Mouse (Mus musculus): Measurements from ENCODE around the gene Zbtb4. TPM values are rescaled to one million over a fixed set of nuclear protein-coding genes. Genes with fewer than 3 reads are reported as not detected.
"Not testable (repeated sequence)": the region's sequence is repeated elsewhere in the genome, so short reads cannot be mapped to it uniquely, and the experiment has no call there.

The Zbtb4 gene
- 100 to 1,000 TPM; 138 to 158 (median 147) TPM for total RNA-seq (2022)

GRCm38 (mm10) chr11:69765221-69766125 lies at the start of gene Zbtb4:
Zbtb4 (plus strand) TSS chr11:69765912.
- DNase-seq (ENCODE audit: low spot score in 2 of 2) = no peak

- peak in 1 of 2 experiments; percentile 38 for DNase-seq (ENCODE audit: low spot score in 2 of 2)
Measured at GRCm38 (mm10) chr11:69715929-69716328, 49.8 kb upstream of the Zbtb4 start.

- DNase-seq (ENCODE audit: low spot score in 2 of 2) = no peak
Measured at GRCm38 (mm10) chr11:69716953-69717352, 48.8 kb upstream of the Zbtb4 start.

- no peak for DNase-seq (ENCODE audit: low spot score in 2 of 2)
Measured at GRCm38 (mm10) chr11:69718661-69719060, 47.1 kb upstream of the Zbtb4 start.

DNA sequence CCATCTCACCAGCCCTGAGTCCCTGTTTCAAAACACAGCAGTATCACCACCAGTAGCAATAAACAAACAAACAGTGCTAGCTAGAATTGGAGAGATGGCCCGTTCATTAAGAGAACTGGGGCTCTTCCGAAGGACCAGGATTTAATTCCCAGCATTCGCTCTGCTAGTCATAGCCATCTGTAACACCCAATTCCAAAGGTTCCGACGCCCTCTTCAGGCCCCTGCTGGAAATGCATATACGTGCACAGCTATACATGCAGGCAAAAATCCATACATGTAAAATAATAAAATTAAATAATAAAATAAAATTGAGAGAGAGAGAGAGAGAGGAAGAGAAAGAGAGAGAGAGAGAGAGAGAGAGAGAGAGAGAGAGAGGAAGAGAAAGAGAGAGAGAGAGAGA lies 46.3 kb upstream of the Zbtb4 start:
- no peak for DNase-seq (ENCODE audit: low spot score in 2 of 2)

GRCm38 (mm10) chr11:69720852-69721251 lies 44.9 kb upstream of the Zbtb4 start:
- DNase-seq (ENCODE audit: low spot score in 2 of 2) = no peak

DNA sequence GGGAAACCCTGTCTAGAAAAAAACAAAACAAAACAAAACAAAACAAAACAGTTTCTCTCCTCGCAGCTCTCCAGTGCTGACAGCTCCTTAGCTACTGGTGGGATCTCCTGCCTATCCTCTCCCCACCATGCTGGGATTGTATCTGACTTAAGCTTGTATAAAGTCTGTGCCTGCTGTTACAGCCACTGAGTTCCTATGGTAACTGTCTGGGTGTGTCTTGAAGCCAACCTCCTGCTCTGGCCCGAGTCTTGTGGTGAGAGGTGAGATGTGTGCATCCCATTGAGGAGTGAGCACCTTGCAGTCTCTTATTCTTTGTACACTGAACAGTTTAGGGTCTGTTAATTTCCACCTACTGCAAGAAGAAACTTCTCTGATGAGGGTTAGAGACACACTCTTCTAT lies 42.6 kb upstream of the Zbtb4 start:
- DNase-seq (ENCODE audit: low spot score in 2 of 2) = no peak

DNA sequence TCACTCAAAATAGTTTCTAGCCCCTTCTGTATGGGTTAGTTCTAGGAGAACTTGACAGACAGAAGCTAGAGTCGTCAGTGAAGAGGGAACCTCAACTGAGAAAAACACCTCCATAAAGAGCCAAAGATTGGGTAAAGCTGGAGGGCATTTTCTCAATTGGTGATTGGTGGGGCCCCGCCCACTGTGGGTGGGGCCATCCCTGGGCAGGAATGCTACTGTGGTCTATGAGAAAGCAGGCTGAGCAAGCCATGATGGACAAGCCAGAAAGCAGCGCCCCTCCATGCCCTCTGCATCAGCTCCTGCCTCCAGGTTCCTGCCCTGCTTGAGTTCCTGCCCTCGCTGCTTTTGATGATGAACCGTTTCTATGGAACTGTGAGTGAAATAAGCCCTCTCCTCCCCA lies 39.8 kb upstream of the Zbtb4 start:
- no peak for DNase-seq (ENCODE audit: low spot score in 2 of 2)

- DNase-seq (ENCODE audit: low spot score in 2 of 2) = no peak
Measured at GRCm38 (mm10) chr11:69729063-69729462, 36.6 kb upstream of the Zbtb4 start.

GRCm38 (mm10) chr11:69731408-69731807 lies 34.3 kb upstream of the Zbtb4 start:
- not testable (repeated sequence) for DNase-seq (ENCODE audit: low spot score in 2 of 2)

- no peak for DNase-seq (ENCODE audit: low spot score in 2 of 2)
Measured at GRCm38 (mm10) chr11:69751635-69752034, 14.1 kb upstream of the Zbtb4 start.

- DNase-seq (ENCODE audit: low spot score in 2 of 2) = no peak
Measured at GRCm38 (mm10) chr11:69752686-69753085, 13.0 kb upstream of the Zbtb4 start.

GRCm38 (mm10) chr11:69754233-69754632 lies 11.5 kb upstream of the Zbtb4 start:
- DNase-seq (ENCODE audit: low spot score in 2 of 2) = no peak

DNA sequence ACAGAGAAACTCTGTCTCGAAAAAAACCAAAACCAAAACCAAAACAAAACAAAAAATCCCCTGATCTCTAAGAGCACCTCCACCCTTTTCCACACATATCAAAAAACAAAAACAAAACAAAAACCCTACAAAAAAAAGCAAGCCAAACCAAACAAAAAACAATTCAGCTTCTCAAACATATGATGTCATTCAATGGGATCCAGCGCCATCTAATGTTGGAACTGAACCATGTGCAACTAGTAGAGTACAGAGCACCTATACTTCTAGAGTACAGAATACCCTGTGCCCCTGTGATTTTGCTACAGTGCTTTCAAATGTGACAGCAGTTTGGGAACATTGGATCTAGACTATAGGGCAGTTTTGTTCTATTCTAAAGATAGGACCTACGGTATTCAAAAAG lies 11.0 kb upstream of the Zbtb4 start:
- no peak for DNase-seq (ENCODE audit: low spot score in 2 of 2)

DNA sequence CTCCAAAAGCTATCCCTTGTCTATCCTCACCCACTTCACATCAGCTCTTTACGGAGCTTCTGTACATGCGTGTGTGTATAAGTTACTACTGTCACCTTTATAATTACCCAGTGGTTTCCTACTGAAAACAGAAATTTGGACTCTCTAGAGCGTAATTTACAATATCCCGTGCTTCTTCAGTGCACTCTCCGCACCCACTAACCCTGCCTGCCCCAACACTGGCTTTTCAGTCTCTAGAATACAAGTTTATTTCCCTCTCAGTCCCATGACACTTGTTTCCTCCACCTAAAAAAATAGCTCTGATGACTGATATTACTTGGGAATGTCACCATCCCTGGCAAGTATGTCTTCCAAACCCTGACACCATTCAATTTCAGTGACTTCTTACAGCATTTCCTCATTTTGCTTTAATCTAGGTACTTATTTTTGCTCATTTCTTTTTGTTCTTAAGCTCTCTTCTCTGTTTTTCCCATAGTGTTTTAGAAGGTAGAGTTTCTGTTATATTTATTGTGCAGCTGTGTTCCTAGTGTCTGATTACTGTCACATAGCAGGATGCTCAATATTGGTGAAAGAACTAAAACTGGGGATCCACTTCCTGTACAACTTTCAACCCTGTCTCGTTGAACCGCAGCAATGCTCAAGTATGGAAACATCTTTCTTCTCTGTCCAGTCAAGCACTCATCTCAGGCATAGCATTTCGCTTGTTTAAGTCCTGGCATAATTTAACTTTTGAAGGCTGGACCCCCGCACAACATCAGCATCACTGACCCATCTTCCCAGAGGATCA lies 8.2 kb upstream of the Zbtb4 start:
- DNase-seq (ENCODE audit: low spot score in 2 of 2) = no peak

- DNase-seq (ENCODE audit: low spot score in 2 of 2) = peak; percentile 94 to 99
Measured at GRCm38 (mm10) chr11:69758090-69758456, 7.6 kb upstream of the Zbtb4 start.

GRCm38 (mm10) chr11:69758478-69758970 lies 7.2 kb upstream of the Zbtb4 start, which contains the start of gene Polr2a:
Polr2a (minus strand) TSS chr11:69758637.
- DNase-seq (ENCODE audit: low spot score in 2 of 2) = peak; percentile 96 to 99

GRCm38 (mm10) chr11:69758971-69759721 lies 6.6 kb upstream of the Zbtb4 start:
- peak; percentile 80 to 88 for DNase-seq (ENCODE audit: low spot score in 2 of 2)

GRCm38 (mm10) chr11:69760160-69760900 lies 5.4 kb upstream of the Zbtb4 start:
- no peak for DNase-seq (ENCODE audit: low spot score in 2 of 2)

DNA sequence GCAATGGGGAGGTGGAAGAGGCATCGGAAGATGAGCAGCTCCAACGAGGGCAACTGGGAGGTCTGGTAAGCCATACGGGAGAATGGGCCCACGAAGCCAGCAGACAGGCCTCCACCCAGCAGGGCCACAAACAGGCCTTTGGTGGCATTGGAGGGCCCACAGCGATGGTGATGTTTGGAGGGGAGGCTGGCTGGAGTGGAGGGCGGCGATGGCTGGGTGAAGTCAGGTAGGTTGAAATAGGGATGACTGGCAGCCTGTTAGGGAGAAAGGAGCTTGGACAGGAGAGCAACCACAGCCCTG lies 4.9 kb upstream of the Zbtb4 start:
- no peak for DNase-seq (ENCODE audit: low spot score in 2 of 2)

- DNase-seq (ENCODE audit: low spot score in 2 of 2) = no peak
Measured at GRCm38 (mm10) chr11:69761868-69762267, 3.8 kb upstream of the Zbtb4 start, which contains the start of gene Slc35g3. Slc35g3 (minus strand) TSS chr11:69761968.
